Mouse (Mus musculus) T-cell, adult 2 months (primary cell): ENCODE results near the gene Xpnpep3.
"Not testable (repeated sequence)": the region's sequence is repeated elsewhere in the genome, so short reads cannot be mapped to it uniquely, and the experiment has no call there.

Source experiments
- DNase-seq: peaks from one replicate; pipeline ENCODE4 v3.0.0; 2022; ENCODE audit warnings: low spot score

The Xpnpep3 gene

GRCm38 (mm10) chr15:81480284-81480683, 80.3 kb downstream of the Xpnpep3 start:
- DNase-seq, result not testable (repeated sequence)

- peak; percentile 77 for DNase-seq
These were observed 81.0 kb downstream of the Xpnpep3 start for GRCm38 (mm10) chr15:81480977-81481379.

GRCm38 (mm10) chr15:81482966-81483365, 83.0 kb downstream of the Xpnpep3 start:
- DNase-seq, result no peak

GRCm38 (mm10) chr15:81483691-81484090, 83.8 kb downstream of the Xpnpep3 start:
- no peak for DNase-seq

GRCm38 (mm10) chr15:81485483-81485882, 85.5 kb downstream of the Xpnpep3 start:
- DNase-seq, result no peak

- DNase-seq, result no peak
These were observed 103.5 kb downstream of the Xpnpep3 start for GRCm38 (mm10) chr15:81503466-81503865.

GRCm38 (mm10) chr15:81503995-81504394, 104.1 kb downstream of the Xpnpep3 start:
- DNase-seq, result no peak
